Mouse (Mus musculus) liver, postnatal 0 days (tissue): ENCODE data around the gene Gstm3. TPM values are rescaled to one million over a fixed set of nuclear protein-coding genes. Genes with fewer than 3 reads are reported as not detected.
"Not testable (repeated sequence)": the region's sequence is repeated elsewhere in the genome, so short reads cannot be mapped to it uniquely, and the experiment has no call there.

Source experiments
- ATAC-seq: fragments of 200-750 bp; cut with Nextera tagmentation; 2 replicates; pipeline ENCODE4 v1.8.0; 2017; ENCODE audit warnings: mild to moderate bottlenecking, moderate library complexity
- DNase-seq: peaks from one replicate; pipeline ENCODE4 v3.0.0-alpha.2; 2016
- H3K27ac ChIP-seq: fragments of 300-500 bp; sonication (generic); 2 replicates; pipeline ENCODE4 v1.5.1; 2014; ENCODE audit warnings: antibody characterized with exemption, moderate library complexity, mild to moderate bottlenecking, low read depth
- H3K27me3 ChIP-seq: fragments of 300-500 bp; sonication (generic); 2 replicates; pipeline ENCODE4 v1.6.1; 2014; ENCODE audit warnings: low read length, control low read depth, mixed read lengths; ENCODE audit not compliant: insufficient read depth
- H3K36me3 ChIP-seq: fragments of 300-500 bp; sonication (generic); replicated peaks from 2 replicates; pipeline ENCODE4 v1.6.1; 2014; ENCODE audit warnings: mild to moderate bottlenecking, control low read depth, low read length, moderate library complexity, mixed read lengths; ENCODE audit not compliant: insufficient read depth
- H3K4me1 ChIP-seq: fragments of 300-500 bp; sonication (generic); 2 replicates; pipeline ENCODE4 v1.6.1; 2014; ENCODE audit warnings: antibody characterized with exemption, mild to moderate bottlenecking, control low read depth; ENCODE audit not compliant: insufficient read depth
- H3K4me2 ChIP-seq: fragments of 300-500 bp; sonication (generic); 2 replicates; pipeline ENCODE4 v1.6.1; 2014; ENCODE audit warnings: low read depth, mild to moderate bottlenecking, low read length, moderate library complexity, mixed read lengths
- H3K4me3 ChIP-seq: fragments of 300-500 bp; sonication (generic); 2 replicates; pipeline ENCODE4 v1.5.1; 2014; ENCODE audit warnings: low read depth, low read length
- H3K9ac ChIP-seq: fragments of 300-500 bp; sonication (generic); replicated peaks from 2 replicates; pipeline ENCODE4 v1.6.1; 2014; ENCODE audit warnings: mild to moderate bottlenecking, moderate library complexity
- H3K9me3 ChIP-seq: fragments of 300-500 bp; sonication (generic); 2 replicates; pipeline ENCODE4 v1.6.1; 2016; ENCODE audit warnings: mild to moderate bottlenecking, control low read depth, low read length, mixed read lengths
- CTCF ChIP-seq: sonication (generic); IDR thresholded peaks from 2 replicates; pipeline ENCODE4 v1.5.1; 2016; ENCODE audit warnings: antibody characterized with exemption, low read depth
- EP300 ChIP-seq: IDR thresholded peaks from 2 replicates; pipeline ENCODE4 v1.6.1; 2016; ENCODE audit warnings: antibody characterized with exemption, low read depth, mild to moderate bottlenecking
- WGBS: fragments of 180-500 bp; shearing (Covaris S2); extraction: QIAGEN DNeasy Blood & Tissue Kit; methylation state at CpG from one replicate; pipeline ENCODE4 v1.1.7; 2014; ENCODE audit not compliant: insufficient replicate concordance; 5-methylcytosine and 5-hydroxymethylcytosine counted together
- polyA plus RNA-seq: library from polyadenylated mRNA; unstranded; fragments of >200 nt; fragmentation: Nextera tagmentation; extraction: Ambion mirVana; gene quantifications from 2 replicates; pipeline ENCODE4 v1.2.1, GENCODE M21; 2015

Gene Gstm3
- polyA plus RNA-seq, 1 experiment from 2014 or later, result 1.9 TPM

GRCm38 (mm10) chr3:107965592-107965991, 3.5 kb downstream of the Gstm3 start:
- H3K4me1 ChIP-seq, result peaks cover 18% of the 10 kb centered on the region
- H3K4me2 ChIP-seq, result no peak overlapping the region
- ATAC-seq, result no peak
- TF ChIP-seq CTCF, result no peak
- TF ChIP-seq EP300, result no peak
- H3K27ac ChIP-seq, result no peak overlapping the region
- H3K27me3 ChIP-seq, result no peaks in the 10 kb centered on the region
- no peak overlapping the region for H3K9ac ChIP-seq
- 76% methylated on average over 1 of the region's 1 CpGs for WGBS
- H3K36me3 ChIP-seq, result no peaks in the 10 kb centered on the region
- no peaks in the 10 kb centered on the region for H3K9me3 ChIP-seq
- no peak overlapping the region for H3K4me3 ChIP-seq
- no peak for DNase-seq

GRCm38 (mm10) chr3:107964656-107965308, 4.3 kb downstream of the Gstm3 start:
- H3K4me2 ChIP-seq, result no peak overlapping the region
- no peaks in the 10 kb centered on the region for H3K36me3 ChIP-seq
- ATAC-seq, result no peak
- H3K9me3 ChIP-seq, result no peaks in the 10 kb centered on the region
- no peaks in the 10 kb centered on the region for H3K27me3 ChIP-seq
- H3K9ac ChIP-seq, result no peak overlapping the region
- H3K4me1 ChIP-seq, result peaks cover 18% of the 10 kb centered on the region
- peak; percentile 27 for DNase-seq
- H3K27ac ChIP-seq, result peak overlapping the region; percentile 44; the same call in 1 of the 2 replicates
- H3K4me3 ChIP-seq, result no peak overlapping the region
- 44% methylated on average over 5 of the region's 5 CpGs for WGBS
- no peak for TF ChIP-seq CTCF
- no peak for TF ChIP-seq EP300

GRCm38 (mm10) chr3:107964026-107964425, 5.1 kb downstream of the Gstm3 start:
- WGBS, result 54% methylated on average over 4 of the region's 4 CpGs
- H3K27ac ChIP-seq, result no peak overlapping the region
- no peaks in the 10 kb centered on the region for H3K9me3 ChIP-seq
- ATAC-seq (no peak), DNase-seq (no peak)
- H3K9ac ChIP-seq, result no peak overlapping the region
- H3K4me1 ChIP-seq, result peaks cover 14% of the 10 kb centered on the region
- no peaks in the 10 kb centered on the region for H3K27me3 ChIP-seq
- H3K4me3 ChIP-seq, result no peak overlapping the region
- TF ChIP-seq EP300, result no peak
- TF ChIP-seq CTCF, result no peak
- H3K4me2 ChIP-seq, result no peak overlapping the region
- H3K36me3 ChIP-seq, result no peaks in the 10 kb centered on the region

- not testable (repeated sequence) for DNase-seq, H3K4me3 ChIP-seq, H3K9me3 ChIP-seq, H3K36me3 ChIP-seq, H3K4me1 ChIP-seq, H3K27ac ChIP-seq, H3K9ac ChIP-seq, ATAC-seq, H3K27me3 ChIP-seq, H3K4me2 ChIP-seq
- 78% methylated on average over 9 of the region's 9 CpGs for WGBS
Observed at GRCm38 (mm10) chr3:107955260-107955659, 13.8 kb downstream of the Gstm3 start.

GRCm38 (mm10) chr3:107953906-107954305, 15.2 kb downstream of the Gstm3 start:
- 79% methylated on average over 5 of the region's 5 CpGs for WGBS
- H3K4me1 ChIP-seq, result no peaks in the 10 kb centered on the region
- H3K27ac ChIP-seq, result no peak overlapping the region
- no peaks in the 10 kb centered on the region for H3K27me3 ChIP-seq
- H3K4me2 ChIP-seq, result no peak overlapping the region
- TF ChIP-seq CTCF (no peak), EP300 (no peak)
- DNase-seq (no peak), ATAC-seq (no peak)
- H3K36me3 ChIP-seq, result no peaks in the 10 kb centered on the region
- H3K9me3 ChIP-seq, result no peaks in the 10 kb centered on the region
- no peak overlapping the region for H3K9ac ChIP-seq
- H3K4me3 ChIP-seq, result no peak overlapping the region

- WGBS, result 10% methylated on average over 6 of the region's 6 CpGs
- H3K9ac ChIP-seq, result no peak overlapping the region
- no peak overlapping the region for H3K4me3 ChIP-seq
- H3K27ac ChIP-seq, result no peak overlapping the region
- H3K9me3 ChIP-seq, result no peaks in the 10 kb centered on the region
- no peaks in the 10 kb centered on the region for H3K27me3 ChIP-seq
- DNase-seq (peak; percentile 78), ATAC-seq (peak; percentile 85)
- TF ChIP-seq EP300, result no peak
- TF ChIP-seq CTCF, result peak; percentile 94
- no peak overlapping the region for H3K4me2 ChIP-seq
- H3K36me3 ChIP-seq, result no peaks in the 10 kb centered on the region
- H3K4me1 ChIP-seq, result no peaks in the 10 kb centered on the region
Observed at GRCm38 (mm10) chr3:107953328-107953755, 15.7 kb downstream of the Gstm3 start.

- Histone ChIP-seq H3K9ac (no peak overlapping the region), H3K4me1 (no peaks in the 10 kb centered on the region), H3K4me3 (no peak overlapping the region), H3K27me3 (no peaks in the 10 kb centered on the region), H3K9me3 (no peaks in the 10 kb centered on the region), H3K27ac (no peak overlapping the region), H3K4me2 (no peak overlapping the region), H3K36me3 (no peaks in the 10 kb centered on the region)
- ATAC-seq (no peak), DNase-seq (no peak)
- whole genome bisulfite sequencing, result 79% methylated on average over 11 of the region's 11 CpGs
- TF ChIP-seq EP300, result no peak
- TF ChIP-seq CTCF, result no peak
Observed at GRCm38 (mm10) chr3:107950531-107950930, 18.6 kb downstream of the Gstm3 start.

- not testable (repeated sequence) for DNase-seq
Observed at GRCm38 (mm10) chr3:107949461-107949860, 19.6 kb downstream of the Gstm3 start.

More at GRCm38 (mm10) chr3:107949461-107949860, 19.6 kb downstream of the Gstm3 start:
- H3K9ac ChIP-seq, H3K4me2 ChIP-seq, H3K27ac ChIP-seq, H3K36me3 ChIP-seq, H3K27me3 ChIP-seq, H3K9me3 ChIP-seq, H3K4me3 ChIP-seq, H3K4me1 ChIP-seq, ATAC-seq: not testable (repeated sequence)
- WGBS, result 79% methylated on average over 1 of the region's 1 CpGs
